Mouse (Mus musculus) c-Kit-positive CD71-positive TER-119-positive erythroid progenitor cells, embryonic 14.5 days (primary cell): ENCODE results near the gene Nktr.

Experiments used
- DNase-seq: peaks from one replicate; pipeline ENCODE4 v3.0.0-alpha.2; 2013; ENCODE audit warnings: low spot score

Gene Nktr

GRCm38 (mm10) chr9:121718792-121719318 is at the start of gene Nktr:
Gene Nktr, plus strand, starts transcription at chr9:121719169.
- peak; percentile 97 for DNase-seq

DNA sequence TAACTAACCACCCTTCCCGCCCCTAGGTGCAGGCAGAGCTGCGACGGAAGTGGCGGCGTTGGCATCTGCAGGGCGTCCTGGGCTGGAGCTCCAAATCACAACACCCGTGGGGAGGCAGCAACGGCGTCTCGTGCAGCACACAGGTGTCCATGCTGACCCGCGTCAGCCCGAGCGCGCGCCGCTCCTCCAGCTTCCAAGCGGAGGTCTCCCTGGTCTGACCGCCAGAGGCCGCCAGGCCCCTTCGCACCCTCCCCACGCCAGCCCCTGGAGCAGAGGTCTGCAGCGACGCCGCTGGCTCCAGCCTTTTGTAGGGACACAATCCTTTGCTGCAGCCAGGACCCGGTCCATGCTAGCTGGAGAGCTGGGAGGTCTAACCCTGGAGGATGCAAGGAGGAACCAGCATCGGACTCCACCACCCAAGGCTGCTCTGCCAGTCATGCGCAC is 49.6 kb upstream of the Nktr start:
- DNase-seq, result no peak

DNA sequence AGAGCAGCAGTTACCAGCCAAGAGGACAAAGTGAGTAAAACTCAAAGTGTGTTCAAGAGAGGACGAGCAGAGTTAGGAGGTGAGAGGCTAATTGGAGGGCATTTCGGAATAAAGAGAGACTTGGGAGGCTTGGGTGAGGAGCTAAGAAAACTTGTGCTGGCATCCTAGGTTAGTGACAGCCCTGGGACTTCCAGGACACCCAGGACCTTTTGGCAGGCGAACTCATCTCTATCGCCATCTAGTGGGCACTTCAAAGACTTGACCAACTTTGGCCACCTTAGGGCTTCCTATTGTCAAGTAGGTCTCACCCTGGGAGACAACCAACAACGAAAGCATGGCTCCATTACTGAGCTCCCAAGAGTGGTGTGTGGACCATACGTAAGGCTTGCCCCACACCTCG is 47.7 kb upstream of the Nktr start:
- DNase-seq, result peak; percentile 39

DNA sequence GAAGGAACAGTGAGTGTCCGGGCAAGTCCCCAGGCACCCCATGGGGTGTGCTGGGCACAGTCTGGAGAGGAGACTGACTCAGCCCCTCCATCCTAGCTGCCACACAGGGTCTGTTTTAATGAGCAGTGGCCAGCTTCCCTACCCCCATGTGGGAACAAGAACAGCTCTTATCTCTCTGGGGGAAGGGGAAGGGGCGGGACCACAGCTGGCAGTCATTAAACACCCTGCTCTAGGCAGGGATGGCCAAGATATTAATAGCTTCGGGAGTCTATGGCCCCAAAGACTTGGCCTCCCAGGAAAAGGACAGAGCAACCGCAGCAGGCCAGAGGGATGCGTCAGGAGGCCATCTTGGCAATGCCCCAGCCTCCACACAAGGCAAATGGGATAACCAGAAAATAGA is 46.7 kb upstream of the Nktr start:
- DNase-seq, result no peak

GRCm38 (mm10) chr9:121673716-121674115 is 45.3 kb upstream of the Nktr start:
- no peak for DNase-seq

DNA sequence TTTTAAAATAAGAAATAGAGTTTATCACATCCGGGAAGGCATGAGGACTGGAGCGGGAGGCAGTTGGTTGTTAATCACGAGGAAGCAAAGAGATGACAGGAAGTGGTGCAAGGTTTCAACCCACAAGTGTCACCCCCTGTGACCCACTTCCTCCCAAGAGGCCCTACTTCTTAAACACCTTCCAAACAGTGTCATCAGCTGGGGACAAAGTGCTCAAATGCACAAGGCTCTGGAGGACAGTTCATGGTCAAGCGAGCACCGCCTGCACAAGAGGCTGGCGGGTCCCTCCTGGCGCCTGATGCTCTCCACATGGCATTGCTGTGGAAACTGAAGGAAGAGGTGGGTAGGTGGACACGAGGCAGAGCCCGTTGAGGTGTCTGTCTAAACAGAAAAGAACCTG is 44.0 kb upstream of the Nktr start:
- no peak for DNase-seq

GRCm38 (mm10) chr9:121675556-121675955 is 43.4 kb upstream of the Nktr start:
- DNase-seq, result no peak

- no peak for DNase-seq
Observed at GRCm38 (mm10) chr9:121677069-121677468, 41.9 kb upstream of the Nktr start.

DNA sequence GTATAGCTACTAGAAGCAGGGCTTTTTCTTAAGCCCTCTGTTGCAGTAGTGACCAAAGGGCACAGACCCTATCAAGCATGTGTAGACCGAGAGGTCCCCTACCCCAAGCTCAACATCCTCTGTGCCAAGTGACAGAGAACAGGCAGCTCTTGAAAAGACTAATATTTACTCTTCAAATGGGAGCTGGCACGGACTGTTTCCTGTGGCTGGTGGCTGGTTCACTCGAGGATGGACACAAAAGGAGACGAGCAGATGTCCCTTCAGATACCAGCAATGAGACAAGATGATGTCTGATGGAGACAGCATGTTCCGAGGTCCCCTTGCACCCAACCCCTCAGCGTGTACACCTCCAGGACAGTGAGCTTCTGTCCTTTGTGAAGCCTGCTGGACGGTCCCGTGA is 41.5 kb upstream of the Nktr start:
- DNase-seq, result no peak

DNA sequence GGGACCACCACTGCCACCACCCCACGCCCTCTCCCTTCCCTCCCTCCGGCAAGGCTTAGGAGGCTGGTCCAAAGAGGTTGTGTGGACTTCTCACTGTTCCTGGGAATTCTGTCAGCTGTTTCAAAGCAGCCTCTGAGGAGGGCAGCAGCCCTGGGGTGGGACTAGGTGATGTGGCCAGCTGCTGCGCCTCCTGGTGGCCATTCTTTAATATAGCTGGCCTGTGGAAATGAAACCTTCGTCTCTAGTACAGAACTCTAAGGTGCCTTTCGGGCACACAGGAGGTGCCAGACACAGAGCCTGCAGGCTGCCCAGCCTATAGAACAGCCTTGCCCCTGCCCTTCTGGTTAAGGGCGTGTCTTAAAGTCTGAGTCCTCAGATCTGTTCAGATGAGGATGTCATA is 39.4 kb upstream of the Nktr start:
- DNase-seq, result peak; percentile 27

DNA sequence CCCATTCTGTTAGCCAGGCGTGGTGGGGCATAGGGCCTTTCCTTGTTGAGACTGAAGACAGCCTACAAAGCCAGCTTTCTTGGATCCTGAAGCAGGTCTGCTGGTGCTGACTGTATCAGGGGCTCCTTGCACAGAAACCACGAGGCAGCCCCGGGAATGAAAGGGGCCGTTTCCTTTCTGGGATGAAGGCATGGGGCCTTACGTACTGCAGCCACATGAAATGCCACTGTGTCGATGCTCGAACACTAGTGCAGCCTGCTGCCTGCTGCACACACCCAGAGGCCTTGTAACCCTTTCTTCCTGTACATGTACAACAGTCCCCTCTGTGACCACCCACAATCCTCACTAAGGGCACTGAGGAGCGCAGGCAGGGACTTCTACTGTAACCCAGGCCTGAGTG is 37.8 kb upstream of the Nktr start:
- no peak for DNase-seq

DNA sequence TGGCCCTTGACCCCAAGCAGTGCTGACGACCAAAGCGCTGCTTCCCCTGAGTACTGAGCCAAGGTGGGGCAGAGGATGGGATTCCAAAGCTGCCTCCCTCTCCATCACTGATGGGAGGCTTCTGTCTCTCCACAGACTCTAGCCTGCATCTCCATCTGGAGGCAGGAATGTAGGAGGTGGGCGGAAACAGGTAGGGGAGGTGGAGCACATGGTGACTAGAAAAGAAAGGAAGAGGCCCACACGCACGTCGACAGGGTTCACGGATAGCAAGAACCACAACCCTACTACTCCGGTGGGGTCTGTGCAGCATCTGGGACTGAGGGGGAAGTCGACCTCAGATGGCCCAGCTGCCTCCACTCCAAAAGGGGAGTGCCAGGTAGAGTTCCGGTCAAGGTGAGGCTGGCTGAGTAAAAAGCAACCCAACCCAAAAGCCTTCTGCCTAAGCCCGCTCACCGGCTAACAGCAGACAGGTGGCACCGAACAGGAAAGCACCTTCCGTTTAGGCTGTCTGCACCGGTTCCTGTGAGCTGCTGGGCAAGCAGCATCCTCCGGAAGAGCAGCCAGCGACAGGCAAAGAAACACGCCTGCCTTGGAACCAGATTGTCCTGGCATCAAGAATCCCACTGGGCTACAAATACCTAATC is 36.8 kb upstream of the Nktr start:
- DNase-seq, result no peak

GRCm38 (mm10) chr9:121684702-121685101 is 34.3 kb upstream of the Nktr start:
- DNase-seq, result no peak

DNA sequence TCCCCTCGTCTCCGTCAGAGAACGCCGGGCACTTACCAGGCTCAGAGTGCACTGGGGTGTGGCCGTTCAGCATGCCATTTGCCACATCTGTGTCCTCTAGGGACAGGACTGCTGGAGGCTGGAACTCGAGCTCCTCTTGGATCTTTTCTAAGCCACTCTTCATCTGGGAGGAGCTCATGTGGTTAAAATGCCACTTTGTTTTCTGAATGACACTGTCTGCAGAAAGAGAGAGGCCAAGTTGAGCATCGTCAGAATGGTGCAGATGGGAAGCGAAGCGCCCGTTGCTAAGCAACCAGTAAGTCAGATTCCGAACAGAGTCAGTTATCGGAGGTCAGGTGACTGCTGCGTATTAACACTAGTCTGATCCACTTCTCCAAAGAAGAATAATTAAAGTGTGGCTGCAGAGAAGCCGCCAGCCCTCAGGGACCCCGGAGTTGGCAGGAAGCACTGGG is 28.7 kb upstream of the Nktr start:
- DNase-seq, result no peak

DNA sequence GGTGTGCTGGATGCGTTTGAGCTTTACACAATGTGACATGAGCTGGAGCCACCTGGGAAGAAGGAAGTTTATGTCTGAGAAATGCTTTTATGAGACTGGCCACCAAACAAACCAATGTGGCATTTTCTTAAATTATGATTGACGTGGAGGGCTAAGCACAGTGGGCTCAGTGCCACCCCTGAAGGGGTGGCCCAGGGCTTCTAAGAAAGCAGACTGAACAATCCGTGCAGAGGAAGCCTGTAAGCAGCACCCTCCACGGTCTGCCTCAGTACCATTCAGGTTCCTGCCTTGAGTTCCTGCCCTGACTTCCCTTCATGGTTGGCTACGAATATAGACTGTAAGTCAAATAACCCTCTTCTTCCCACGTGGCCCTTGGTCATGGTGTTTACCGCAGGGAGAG is 28.2 kb upstream of the Nktr start:
- no peak for DNase-seq

DNA sequence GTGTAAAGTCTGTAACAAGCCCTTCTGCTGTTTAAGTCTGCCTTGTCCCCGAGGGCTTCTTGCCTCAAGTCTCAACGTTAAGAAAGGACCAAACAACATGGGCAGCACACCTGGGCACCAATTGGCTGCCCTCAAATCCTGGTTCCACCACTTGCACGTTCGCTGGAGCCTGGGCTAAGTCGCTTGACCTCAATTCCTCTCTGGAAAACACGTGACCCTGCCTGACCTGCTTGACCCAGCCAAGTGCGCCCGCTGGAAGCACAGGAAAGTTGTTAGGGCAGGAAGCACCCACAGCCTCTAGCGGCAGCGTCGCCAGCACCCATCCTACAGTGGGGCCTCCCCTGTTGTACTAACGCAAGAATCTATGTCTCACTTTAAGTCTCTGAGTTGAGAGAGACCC is 24.2 kb upstream of the Nktr start:
- DNase-seq, result no peak

GRCm38 (mm10) chr9:121696626-121697025 is 22.3 kb upstream of the Nktr start:
- DNase-seq, result no peak

DNA sequence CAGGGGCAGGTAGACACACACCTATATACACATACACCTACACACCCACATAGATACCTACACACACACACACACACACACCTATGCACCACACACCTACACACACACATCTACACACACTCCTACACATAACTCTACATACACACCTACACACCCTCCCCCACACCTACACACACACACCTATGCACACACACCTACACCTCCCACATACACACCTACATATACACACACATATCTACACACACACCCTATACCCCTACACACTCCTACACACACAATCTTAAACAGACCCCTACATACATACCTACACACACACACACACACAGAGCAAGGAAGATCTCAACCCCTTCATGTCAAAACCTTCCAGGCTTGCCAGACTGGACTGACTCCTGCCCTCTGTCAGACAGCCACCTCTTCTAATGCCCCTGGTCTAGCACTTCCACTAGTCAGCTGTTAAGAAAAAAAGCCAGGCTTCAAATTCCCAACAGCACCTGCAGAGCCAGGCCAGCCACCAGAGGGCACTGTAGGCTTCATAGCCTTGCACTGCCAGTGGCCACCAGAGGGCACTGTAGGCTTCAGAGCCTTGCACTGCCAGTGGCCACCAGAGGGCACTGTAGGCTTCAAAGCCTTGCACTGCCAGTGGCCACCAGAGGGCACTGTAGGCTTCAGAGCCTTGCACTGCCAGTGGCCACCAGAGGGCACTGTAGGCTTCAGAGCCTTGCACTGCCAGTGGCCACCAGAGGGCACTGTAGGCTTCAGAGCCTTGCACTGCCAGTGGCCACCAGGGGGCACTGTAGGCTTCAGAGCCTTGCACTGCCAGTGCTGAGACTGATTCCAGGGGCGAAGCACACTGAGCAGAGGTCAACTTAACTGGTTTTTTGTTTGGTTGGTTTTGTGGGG is 21.6 kb upstream of the Nktr start:
- peak; percentile 61 for DNase-seq

GRCm38 (mm10) chr9:121704261-121704645 is 14.7 kb upstream of the Nktr start:
- DNase-seq, result no peak

- peak; percentile 89 for DNase-seq
Observed at GRCm38 (mm10) chr9:121704646-121705625, 14.0 kb upstream of the Nktr start, which contains the start of gene Sec22c. Gene Sec22c, minus strand, starts transcription at chr9:121705490.

- DNase-seq, result no peak
Observed at GRCm38 (mm10) chr9:121706029-121706675, 12.8 kb upstream of the Nktr start.
